15 mouse cellular contexts compared by ENCODE assay signal in the genomic region with DNA sequence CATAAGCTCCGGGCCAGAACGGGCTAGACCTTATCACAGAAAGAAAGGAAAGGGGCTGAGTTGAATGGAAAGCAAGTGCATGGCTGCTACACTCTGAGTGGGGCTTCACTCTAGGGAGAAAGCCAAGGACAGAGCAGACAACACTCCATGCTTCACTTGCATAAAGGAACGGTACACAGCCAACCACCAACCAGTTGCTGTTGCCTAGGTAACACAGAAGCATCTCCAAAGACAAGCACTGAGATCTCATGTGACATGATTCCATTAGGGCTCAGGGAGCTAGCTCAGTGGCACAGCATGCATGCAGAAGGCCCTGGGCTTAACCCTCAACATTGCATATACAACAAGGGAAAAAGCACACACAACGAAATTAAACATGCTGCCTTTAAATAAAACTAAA. TPM values are rescaled to one million over a fixed set of nuclear protein-coding genes. Genes with fewer than 3 reads are reported as not detected.
DNase-seq lines count a peak whose midpoint lies in the region; ATAC-seq lines count a peak whose summit lies in the region.
"Had no signal": no experiment of that assay in that cellular context is flagged by ENCODE, and none has a peak within 500 bp of the region (broad histone marks: within the 10 kb centered on the region; RNA-seq: fewer than 3 reads in every experiment).

No protein-coding gene starts in this region.

- H3K36me3 ChIP-seq in forebrain, embryonic 11.5 days (ENCODE audit: control insufficient read depth, insufficient read depth, low read length), result peaks cover 9% of the 10 kb centered on the region
- peaks cover 80% of the 10 kb centered on the region for H3K36me3 ChIP-seq in hindbrain, embryonic 13.5 days
- peaks cover 72% of the 10 kb centered on the region for H3K36me3 ChIP-seq in midbrain, embryonic 13.5 days

- no peaks in the 10 kb centered on the region for H3K4me1 ChIP-seq in forebrain, embryonic 11.5 days (replicated peaks; ENCODE audit: control insufficient read depth, insufficient read depth, low read length)
- H3K4me1 ChIP-seq in hindbrain, embryonic 13.5 days (replicated peaks), result 0 out of 2 replicates have a peak, but pooled peaks cover 7% of the 10 kb centered on the region
- H3K4me1 ChIP-seq in midbrain, embryonic 13.5 days (replicated peaks), result no peaks in the 10 kb centered on the region
- H3K4me1 ChIP-seq: lung, embryonic 15.5 days had no signal

- H3K4me3 ChIP-seq in forebrain, embryonic 11.5 days (ENCODE audit: low read depth, low read length), result no peak overlapping the region
- no peak overlapping the region for H3K4me3 ChIP-seq in hindbrain, embryonic 13.5 days
- no peak overlapping the region for H3K4me3 ChIP-seq in midbrain, embryonic 13.5 days (replicated peaks)
- H3K4me3 ChIP-seq: lung, embryonic 15.5 days; myocyte had no signal

- H3K27ac ChIP-seq in forebrain, embryonic 11.5 days (ENCODE audit: low read depth, low read length), result no peak overlapping the region
- H3K27ac ChIP-seq in hindbrain, embryonic 13.5 days, result 0 out of 2 replicates have a peak overlapping the region, but pooled peaks have one; percentile 23
- H3K27ac ChIP-seq in midbrain, embryonic 13.5 days, result no peak overlapping the region
- H3K27ac ChIP-seq: lung, embryonic 15.5 days had no signal

- no peaks in the 10 kb centered on the region for H3K27me3 ChIP-seq in forebrain, embryonic 11.5 days (ENCODE audit: control insufficient read depth, insufficient read depth, low read length)
- no peaks in the 10 kb centered on the region for H3K27me3 ChIP-seq in hindbrain, embryonic 13.5 days
- no peaks in the 10 kb centered on the region for H3K27me3 ChIP-seq in midbrain, embryonic 13.5 days
- H3K27me3 ChIP-seq: lung, embryonic 15.5 days had no signal

- no peak overlapping the region for H3K9ac ChIP-seq in forebrain, embryonic 11.5 days (ENCODE audit: low read length)
- H3K9ac ChIP-seq in hindbrain, embryonic 13.5 days, result no peak overlapping the region
- H3K9ac ChIP-seq in midbrain, embryonic 13.5 days (replicated peaks), result no peak overlapping the region
- H3K9ac ChIP-seq: lung, embryonic 15.5 days had no signal

- no peak overlapping the region for H3K4me2 ChIP-seq in forebrain, embryonic 11.5 days (ENCODE audit: low read depth, low read length, severe bottlenecking)
- H3K4me2 ChIP-seq in hindbrain, embryonic 13.5 days, result no peak overlapping the region
- no peak overlapping the region for H3K4me2 ChIP-seq in midbrain, embryonic 13.5 days (replicated peaks)
- H3K4me2 ChIP-seq: liver, embryonic 11.5 days; lung, embryonic 15.5 days had no signal

- peak; percentile 25 for DNase-seq in R1 (ENCODE audit: low read depth, low spot score)
- peak; percentile 39 for DNase-seq in forebrain, embryonic 11.5 days (ENCODE audit: low spot score)
- DNase-seq in spleen, postnatal 14 days (ENCODE audit: low spot score in 2 of 2), result no peak
- DNase-seq in heart, postnatal 10 days, result no peak
- no peak for DNase-seq in spleen, adult 12 weeks (ENCODE audit: low spot score)
- DNase-seq: cerebellum, adult 9-11 months; kidney, postnatal 10 days; left cerebral cortex, postnatal 4 days; right cerebral cortex, postnatal 25 days had no signal

- peaks cover 17% of the 10 kb centered on the region for H3K9me3 ChIP-seq in forebrain, embryonic 11.5 days (ENCODE audit: control insufficient read depth, low read length)
- H3K9me3 ChIP-seq in hindbrain, embryonic 13.5 days, result peaks cover 35% of the 10 kb centered on the region
- H3K9me3 ChIP-seq in midbrain, embryonic 13.5 days, result peaks cover 29% of the 10 kb centered on the region

- intact Hi-C loops in heart, postnatal 10 days (cut with DNase I), result no loop called here

- no peak for ATAC-seq in forebrain, embryonic 11.5 days (replicated peaks; ENCODE audit: low FRiP score)
- ATAC-seq in hindbrain, embryonic 13.5 days (ENCODE audit: low FRiP score), result no peak; the same call in 1 of the 2 replicates
- ATAC-seq in midbrain, embryonic 13.5 days, result peak; percentile 68; the same call in 1 of the 2 replicates
- ATAC-seq: intestine, embryonic 16.5 days had no signal

- WGBS in forebrain, embryonic 11.5 days, result 59% methylated on average over 4 of the region's 4 CpGs
- WGBS in hindbrain, embryonic 13.5 days, result 35% methylated on average over 4 of the region's 4 CpGs
- WGBS in midbrain, embryonic 13.5 days, result 23% methylated on average over 4 of the region's 4 CpGs

RNA-seq across cellular contexts. Expression of a gene that starts 40.8 kb away (rescaled TPM):
- polyA plus RNA-seq in forebrain, embryonic 11.5 days (2014; fragmentation: Nextera tagmentation; extraction: Ambion mirVana), result 19.5 and 19.7 TPM in 2 replicates
- 20.7 and 21.4 TPM in 2 replicates for polyA plus RNA-seq in hindbrain, embryonic 13.5 days (2015; fragmentation: Nextera tagmentation; extraction: Ambion mirVana)
- 21.4 and 23.6 TPM in 2 replicates for polyA plus RNA-seq in midbrain, embryonic 13.5 days (2015; fragmentation: Nextera tagmentation; extraction: Ambion mirVana)
- total RNA-seq in heart, postnatal 10 days (2021), result 10 to 100 TPM in 1 of 2 experiments, 1 to 10 TPM in 1; 9.2 to 12.1 TPM

RNA-seq across cellular contexts. Expression of a gene that starts 56.5 kb away (rescaled TPM):
- polyA plus RNA-seq in forebrain, embryonic 11.5 days (2014; fragmentation: Nextera tagmentation; extraction: Ambion mirVana), result 1.6 and 2.9 TPM in 2 replicates
- polyA plus RNA-seq in hindbrain, embryonic 13.5 days (2015; fragmentation: Nextera tagmentation; extraction: Ambion mirVana), result 3.4 and 3.9 TPM in 2 replicates
- 1.3 and 1.5 TPM in 2 replicates for polyA plus RNA-seq in midbrain, embryonic 13.5 days (2015; fragmentation: Nextera tagmentation; extraction: Ambion mirVana)
- total RNA-seq in heart, postnatal 10 days (2021), result 1 to 10 TPM; 3.5 to 5.6 TPM

Comparison
In these comparisons a context has a peak if more than half of its experiments do, and no peak if none do; other contexts are left out.
1. DNase-seq: peak in R1 (single experiment) and forebrain, embryonic 11.5 days (single experiment); none in spleen, postnatal 14 days (0 of 2), heart, postnatal 10 days (0 of 2) and spleen, adult 12 weeks (single experiment).